Mouse (Mus musculus): ENCODE results near the gene Nsmce1. TPM values are rescaled to one million over a fixed set of nuclear protein-coding genes. Genes with fewer than 3 reads are reported as not detected.

Gene Nsmce1
- polyA plus RNA-seq, 1 experiment from 2014 or later = 128 TPM

- Histone ChIP-seq H3K27ac (ENCODE audit: low read depth, low read length) (no peak overlapping the region), H3K9me3 (ENCODE audit: control insufficient read depth, low read length) (no peaks in the 10 kb centered on the region), H3K27me3 (ENCODE audit: control insufficient read depth, insufficient read depth, low read length) (no peaks in the 10 kb centered on the region), H3K4me2 (no peak overlapping the region), H3K9ac (ENCODE audit: low read length) (no peak overlapping the region), H3K36me3 (ENCODE audit: control insufficient read depth, insufficient read depth, low read length) (peaks cover 12% of the 10 kb centered on the region), H3K4me1 (ENCODE audit: control insufficient read depth, insufficient read depth, low read length) (no peaks in the 10 kb centered on the region), H3K4me3 (ENCODE audit: low read depth, low read length) (no peak overlapping the region)
- ATAC-seq (ENCODE audit: low FRiP score) = no peak
- DNase-seq (ENCODE audit: low spot score, missing footprints) = no peak
- 41% methylated on average over 2 of the region's 2 CpGs for WGBS
Measured at GRCm38 (mm10) chr7:125462200-125462599, 29.2 kb downstream of the Nsmce1 start.

- no peak for ATAC-seq (ENCODE audit: low FRiP score)
- no peak overlapping the region for H3K27ac ChIP-seq (ENCODE audit: low read depth, low read length)
- H3K4me3 ChIP-seq (ENCODE audit: low read depth, low read length) = no peak overlapping the region
- H3K4me2 ChIP-seq = no peak overlapping the region
- 96% methylated on average over 4 of the region's 4 CpGs for WGBS
- H3K4me1 ChIP-seq (ENCODE audit: control insufficient read depth, insufficient read depth, low read length) = no peaks in the 10 kb centered on the region
- no peaks in the 10 kb centered on the region for H3K9me3 ChIP-seq (ENCODE audit: control insufficient read depth, low read length)
- no peaks in the 10 kb centered on the region for H3K27me3 ChIP-seq (ENCODE audit: control insufficient read depth, insufficient read depth, low read length)
- peaks cover 3% of the 10 kb centered on the region; the same call in 1 of the 2 replicates for H3K36me3 ChIP-seq (ENCODE audit: control insufficient read depth, insufficient read depth, low read length)
- DNase-seq (ENCODE audit: low spot score, missing footprints) = no peak
- H3K9ac ChIP-seq (ENCODE audit: low read length) = no peak overlapping the region
Measured at GRCm38 (mm10) chr7:125453671-125454070, 37.7 kb downstream of the Nsmce1 start.

DNA sequence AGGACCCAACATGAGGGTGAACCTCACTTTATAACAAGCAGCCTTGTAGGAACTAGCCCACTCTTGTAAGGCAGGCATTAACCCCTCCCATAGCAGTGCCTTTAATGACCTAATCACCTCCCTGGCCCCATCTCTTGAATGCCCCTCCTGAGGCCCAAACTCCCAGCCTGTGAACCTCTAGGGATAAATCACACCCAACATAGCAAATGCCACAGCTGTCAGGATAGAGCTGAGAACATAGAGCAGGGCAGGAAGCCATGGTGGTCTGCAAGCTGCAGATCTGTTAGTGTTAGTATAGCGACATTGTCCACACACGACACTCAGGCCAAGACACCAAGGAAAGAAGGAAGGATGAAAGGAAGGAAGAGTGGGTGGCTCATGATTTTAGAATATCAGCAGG, 40.3 kb downstream of the Nsmce1 start:
- no peak for DNase-seq (ENCODE audit: low spot score, missing footprints)
- no peak overlapping the region for H3K27ac ChIP-seq (ENCODE audit: low read depth, low read length)
- H3K9ac ChIP-seq (ENCODE audit: low read length) = no peak overlapping the region
- H3K4me1 ChIP-seq (ENCODE audit: control insufficient read depth, insufficient read depth, low read length) = no peaks in the 10 kb centered on the region
- no peaks in the 10 kb centered on the region for H3K36me3 ChIP-seq (ENCODE audit: control insufficient read depth, insufficient read depth, low read length)
- no peak overlapping the region for H3K4me3 ChIP-seq (ENCODE audit: low read depth, low read length)
- H3K4me2 ChIP-seq = no peak overlapping the region
- no peaks in the 10 kb centered on the region for H3K9me3 ChIP-seq (ENCODE audit: control insufficient read depth, low read length)
- no peak for ATAC-seq (ENCODE audit: low FRiP score)
- H3K27me3 ChIP-seq (ENCODE audit: control insufficient read depth, insufficient read depth, low read length) = no peaks in the 10 kb centered on the region
- WGBS = 92% methylated on average over 2 of the region's 2 CpGs

DNA sequence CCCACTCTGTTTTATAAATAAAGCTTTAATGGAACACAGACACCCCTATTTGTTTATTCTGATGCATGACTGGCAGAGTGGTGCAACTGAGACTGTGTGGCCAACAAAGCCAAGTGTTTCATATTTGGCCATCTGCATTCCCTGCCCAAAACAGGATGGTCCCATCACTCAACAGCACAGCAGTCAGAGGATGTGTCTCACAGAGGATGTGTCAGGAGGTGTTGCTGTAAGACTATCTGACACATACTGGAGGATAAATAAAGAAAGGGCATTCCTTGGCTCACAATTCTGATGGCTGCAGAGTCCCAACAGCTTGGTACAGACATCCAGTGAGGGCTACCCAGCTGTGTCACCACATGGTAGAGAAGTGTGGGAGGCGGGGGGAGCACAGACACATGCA, 40.7 kb downstream of the Nsmce1 start:
- H3K9ac ChIP-seq (ENCODE audit: low read length) = no peak overlapping the region
- no peak overlapping the region for H3K27ac ChIP-seq (ENCODE audit: low read depth, low read length)
- no peak overlapping the region for H3K4me2 ChIP-seq
- no peaks in the 10 kb centered on the region for H3K9me3 ChIP-seq (ENCODE audit: control insufficient read depth, low read length)
- ATAC-seq (ENCODE audit: low FRiP score) (no peak), DNase-seq (ENCODE audit: low spot score, missing footprints) (no peak)
- H3K4me1 ChIP-seq (ENCODE audit: control insufficient read depth, insufficient read depth, low read length) = peaks cover under 1% of the 10 kb centered on the region; the same call in 1 of the 2 replicates
- no peaks in the 10 kb centered on the region for H3K36me3 ChIP-seq (ENCODE audit: control insufficient read depth, insufficient read depth, low read length)
- H3K27me3 ChIP-seq (ENCODE audit: control insufficient read depth, insufficient read depth, low read length) = no peaks in the 10 kb centered on the region
- 83% methylated on average over 1 of the region's 1 CpGs for WGBS
- H3K4me3 ChIP-seq (ENCODE audit: low read depth, low read length) = no peak overlapping the region

GRCm38 (mm10) chr7:125444464-125445401, 46.7 kb downstream of the Nsmce1 start, which contains the start of gene Kdm8:
TSS of gene Kdm8 (plus strand) at chr7:125444676.
- WGBS = 1% methylated on average over 61 of the region's 61 CpGs
- DNase-seq (ENCODE audit: low spot score, missing footprints) (peak; percentile 99), ATAC-seq (ENCODE audit: low FRiP score) (peak; percentile 97)
- H3K4me1 ChIP-seq (ENCODE audit: control insufficient read depth, insufficient read depth, low read length) = peaks cover 9% of the 10 kb centered on the region
- H3K4me2 ChIP-seq = peak within 1 kb of the TSS; percentile 86
- H3K36me3 ChIP-seq (ENCODE audit: control insufficient read depth, insufficient read depth, low read length) = no peaks in the 10 kb centered on the region
- peak within 1 kb of the TSS; percentile 79 for H3K27ac ChIP-seq (ENCODE audit: low read depth, low read length)
- H3K4me3 ChIP-seq (ENCODE audit: low read depth, low read length) = peak within 1 kb of the TSS; percentile 54
- H3K9ac ChIP-seq (ENCODE audit: low read length) = peak within 1 kb of the TSS; percentile 76
- H3K27me3 ChIP-seq (ENCODE audit: control insufficient read depth, insufficient read depth, low read length) = no peaks in the 10 kb centered on the region
- no peaks in the 10 kb centered on the region for H3K9me3 ChIP-seq (ENCODE audit: control insufficient read depth, low read length)

GRCm38 (mm10) chr7:125444076-125444463, 47.3 kb downstream of the Nsmce1 start:
- Histone ChIP-seq H3K4me1 (ENCODE audit: control insufficient read depth, insufficient read depth, low read length) (peaks cover 9% of the 10 kb centered on the region), H3K4me2 (peak overlapping the region; percentile 86), H3K9me3 (ENCODE audit: control insufficient read depth, low read length) (no peaks in the 10 kb centered on the region), H3K27ac (ENCODE audit: low read depth, low read length) (no peak overlapping the region), H3K4me3 (ENCODE audit: low read depth, low read length) (peak overlapping the region; percentile 54), H3K9ac (ENCODE audit: low read length) (peak overlapping the region; percentile 76), H3K36me3 (ENCODE audit: control insufficient read depth, insufficient read depth, low read length) (no peaks in the 10 kb centered on the region), H3K27me3 (ENCODE audit: control insufficient read depth, insufficient read depth, low read length) (no peaks in the 10 kb centered on the region)
- ATAC-seq (ENCODE audit: low FRiP score) (no peak), DNase-seq (ENCODE audit: low spot score, missing footprints) (no peak)
- WGBS = 26% methylated on average over 10 of the region's 10 CpGs

- H3K4me3 ChIP-seq (ENCODE audit: low read depth, low read length) = no peak overlapping the region
- ATAC-seq (ENCODE audit: low FRiP score) (no peak), DNase-seq (ENCODE audit: low spot score, missing footprints) (no peak)
- H3K4me2 ChIP-seq = no peak overlapping the region
- no peak overlapping the region for H3K9ac ChIP-seq (ENCODE audit: low read length)
- 86% methylated on average over 4 of the region's 4 CpGs for WGBS
- H3K4me1 ChIP-seq (ENCODE audit: control insufficient read depth, insufficient read depth, low read length) = peaks cover 9% of the 10 kb centered on the region
- no peaks in the 10 kb centered on the region for H3K36me3 ChIP-seq (ENCODE audit: control insufficient read depth, insufficient read depth, low read length)
- no peaks in the 10 kb centered on the region for H3K9me3 ChIP-seq (ENCODE audit: control insufficient read depth, low read length)
- H3K27me3 ChIP-seq (ENCODE audit: control insufficient read depth, insufficient read depth, low read length) = no peaks in the 10 kb centered on the region
- H3K27ac ChIP-seq (ENCODE audit: low read depth, low read length) = no peak overlapping the region
Measured at GRCm38 (mm10) chr7:125442323-125442722, 49.1 kb downstream of the Nsmce1 start.

- H3K27ac ChIP-seq (ENCODE audit: low read depth, low read length) = 0 out of 2 replicates have a peak overlapping the region, but pooled peaks have one; percentile 15
- H3K27me3 ChIP-seq (ENCODE audit: control insufficient read depth, insufficient read depth, low read length) = no peaks in the 10 kb centered on the region
- no peak overlapping the region for H3K9ac ChIP-seq (ENCODE audit: low read length)
- no peaks in the 10 kb centered on the region for H3K36me3 ChIP-seq (ENCODE audit: control insufficient read depth, insufficient read depth, low read length)
- H3K4me2 ChIP-seq = no peak overlapping the region
- H3K4me1 ChIP-seq (ENCODE audit: control insufficient read depth, insufficient read depth, low read length) = no peaks in the 10 kb centered on the region
- no peaks in the 10 kb centered on the region for H3K9me3 ChIP-seq (ENCODE audit: control insufficient read depth, low read length)
- DNase-seq (ENCODE audit: low spot score, missing footprints) (no peak), ATAC-seq (ENCODE audit: low FRiP score) (peak; percentile 48)
- H3K4me3 ChIP-seq (ENCODE audit: low read depth, low read length) = no peak overlapping the region
- WGBS = 59% methylated on average over 8 of the region's 8 CpGs
Measured at GRCm38 (mm10) chr7:125434666-125435290, 56.6 kb downstream of the Nsmce1 start.

- H3K4me2 ChIP-seq = no peak overlapping the region
- no peak for DNase-seq (ENCODE audit: low spot score, missing footprints)
- H3K4me3 ChIP-seq (ENCODE audit: low read depth, low read length) = no peak overlapping the region
- H3K9me3 ChIP-seq (ENCODE audit: control insufficient read depth, low read length) = no peaks in the 10 kb centered on the region
- H3K27ac ChIP-seq (ENCODE audit: low read depth, low read length) = no peak overlapping the region
- WGBS = 89% methylated on average over 3 of the region's 3 CpGs
- H3K27me3 ChIP-seq (ENCODE audit: control insufficient read depth, insufficient read depth, low read length) = no peaks in the 10 kb centered on the region
- no peak for ATAC-seq (ENCODE audit: low FRiP score)
- H3K4me1 ChIP-seq (ENCODE audit: control insufficient read depth, insufficient read depth, low read length) = no peaks in the 10 kb centered on the region
- H3K36me3 ChIP-seq (ENCODE audit: control insufficient read depth, insufficient read depth, low read length) = no peaks in the 10 kb centered on the region
- no peak overlapping the region for H3K9ac ChIP-seq (ENCODE audit: low read length)
Measured at GRCm38 (mm10) chr7:125433874-125434273, 57.5 kb downstream of the Nsmce1 start.
